Mouse (Mus musculus) lung, postnatal 4 days (tissue): Measurements from ENCODE around the gene Wnt3a.
A peak's percentile ranks its signal among the peaks of the same experiment; 100 is the strongest.
"Not testable (repeated sequence)": the region's sequence is repeated elsewhere in the genome, so short reads cannot be mapped to it uniquely, and the experiment has no call there.

Experiments used
- DNase-seq, 2 experiments: peaks; one replicate each; pipeline ENCODE4 v3.0.0; 2021

Wnt3a gene

DNA sequence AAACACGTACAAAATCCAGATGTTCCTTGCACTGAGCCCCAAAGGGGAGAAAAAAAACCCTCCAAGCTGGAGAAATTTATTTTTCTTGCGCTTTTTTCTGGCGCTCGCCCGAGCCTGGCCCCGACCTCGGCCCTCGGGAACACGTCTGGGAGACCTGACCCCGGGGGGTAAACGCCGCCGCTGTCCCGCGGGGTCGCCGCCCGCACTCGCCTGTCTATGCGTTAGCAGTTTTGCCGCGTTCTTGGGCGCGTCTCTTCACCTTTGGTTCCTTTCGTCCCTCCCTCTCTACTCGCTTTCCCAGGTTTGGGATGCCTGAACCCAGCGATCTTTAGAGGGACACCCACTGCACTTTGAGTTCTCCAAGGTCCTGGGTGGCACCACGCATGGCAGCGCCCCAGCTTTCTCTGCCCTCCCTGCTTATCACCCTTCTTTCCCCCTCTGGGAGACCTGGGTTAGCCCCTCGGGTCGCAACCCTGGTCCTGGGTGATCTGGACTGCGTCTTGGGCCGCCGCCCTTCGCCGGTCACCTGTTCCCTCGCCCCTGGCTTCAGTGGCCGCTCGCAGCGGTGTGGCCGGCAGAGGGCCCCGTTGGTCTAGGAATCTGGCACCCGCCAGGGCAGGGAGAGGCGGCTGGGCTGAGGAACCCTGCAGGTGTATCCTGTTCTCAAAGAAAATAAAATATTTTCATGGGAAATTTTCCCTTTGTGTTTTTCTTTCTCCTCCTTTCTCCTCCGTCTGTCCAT is 17.0 kb upstream of the Wnt3a start:
- peak; percentile 85 to 89 for DNase-seq

DNA sequence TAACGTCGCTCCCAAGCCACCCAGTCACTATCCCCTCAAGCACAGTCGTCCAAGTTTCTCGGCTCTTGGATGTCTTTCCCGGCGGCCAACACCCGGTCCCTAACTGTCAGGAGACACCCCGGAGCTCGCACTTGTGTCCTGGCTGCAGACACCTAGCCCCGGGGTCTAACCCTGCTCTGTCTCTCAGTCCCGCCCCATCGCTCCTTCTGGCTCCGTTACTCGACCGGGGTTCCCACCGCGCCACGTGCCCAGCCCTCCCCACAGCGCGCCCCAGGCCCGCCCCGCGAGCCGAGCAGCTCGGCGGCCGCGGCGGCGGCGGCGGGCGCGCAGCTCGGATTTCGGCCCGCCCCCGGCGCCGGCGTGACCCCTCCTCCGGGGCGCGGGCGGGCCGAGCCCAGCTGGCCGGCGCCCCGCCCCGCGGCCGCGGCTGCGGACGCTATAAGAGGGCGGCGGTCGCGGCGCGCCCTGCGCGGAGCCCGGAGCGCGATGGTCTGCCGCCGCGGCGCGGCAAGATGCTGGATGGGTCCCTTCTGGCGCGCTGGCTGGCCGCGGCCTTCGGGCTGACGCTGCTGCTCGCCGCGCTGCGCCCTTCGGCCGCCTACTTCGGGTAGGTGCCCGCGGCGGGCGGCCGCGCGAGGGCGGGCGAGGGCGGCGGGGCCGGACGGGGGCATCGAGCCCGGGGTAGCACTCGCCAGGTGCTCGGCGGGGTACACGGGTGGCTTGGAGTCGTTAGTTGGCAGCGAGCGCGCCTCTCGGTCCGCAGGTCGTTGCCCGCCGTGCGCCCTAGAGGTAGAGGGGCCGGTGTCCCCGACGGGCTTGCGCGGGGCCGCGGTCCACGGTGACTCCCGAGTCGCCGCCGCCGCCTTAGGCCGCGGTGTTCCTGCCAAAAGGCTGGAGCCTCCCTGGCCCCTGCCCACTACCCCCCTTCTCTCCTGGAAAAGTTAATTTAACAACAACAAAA is 16.2 kb upstream of the Wnt3a start, which contains the start of gene Wnt9a:
Gene Wnt9a, plus strand, starts transcription at position 468 of the 961 bp plus-strand sequence.
- DNase-seq: peak; percentile 71 to 88

DNA sequence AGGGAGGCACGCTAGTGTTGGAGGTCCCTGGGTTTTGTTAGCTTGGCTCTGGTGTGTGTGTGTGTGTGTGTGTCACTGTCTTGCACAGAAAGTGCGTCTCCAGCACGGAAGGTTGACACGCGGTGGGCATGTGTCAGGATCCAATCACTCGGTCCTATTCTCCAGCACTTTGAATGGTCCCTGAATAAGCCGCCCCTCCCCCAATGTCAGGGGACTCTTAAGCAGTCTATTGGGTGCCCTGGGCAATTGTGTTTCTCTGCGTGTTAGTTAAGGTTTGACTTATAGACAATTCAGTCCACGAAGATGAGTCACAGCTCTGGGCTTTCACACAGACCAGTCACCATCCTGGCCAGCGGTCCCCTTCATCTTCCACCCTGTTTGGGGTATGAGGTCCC is 15.3 kb upstream of the Wnt3a start:
- DNase-seq: no peak

DNA sequence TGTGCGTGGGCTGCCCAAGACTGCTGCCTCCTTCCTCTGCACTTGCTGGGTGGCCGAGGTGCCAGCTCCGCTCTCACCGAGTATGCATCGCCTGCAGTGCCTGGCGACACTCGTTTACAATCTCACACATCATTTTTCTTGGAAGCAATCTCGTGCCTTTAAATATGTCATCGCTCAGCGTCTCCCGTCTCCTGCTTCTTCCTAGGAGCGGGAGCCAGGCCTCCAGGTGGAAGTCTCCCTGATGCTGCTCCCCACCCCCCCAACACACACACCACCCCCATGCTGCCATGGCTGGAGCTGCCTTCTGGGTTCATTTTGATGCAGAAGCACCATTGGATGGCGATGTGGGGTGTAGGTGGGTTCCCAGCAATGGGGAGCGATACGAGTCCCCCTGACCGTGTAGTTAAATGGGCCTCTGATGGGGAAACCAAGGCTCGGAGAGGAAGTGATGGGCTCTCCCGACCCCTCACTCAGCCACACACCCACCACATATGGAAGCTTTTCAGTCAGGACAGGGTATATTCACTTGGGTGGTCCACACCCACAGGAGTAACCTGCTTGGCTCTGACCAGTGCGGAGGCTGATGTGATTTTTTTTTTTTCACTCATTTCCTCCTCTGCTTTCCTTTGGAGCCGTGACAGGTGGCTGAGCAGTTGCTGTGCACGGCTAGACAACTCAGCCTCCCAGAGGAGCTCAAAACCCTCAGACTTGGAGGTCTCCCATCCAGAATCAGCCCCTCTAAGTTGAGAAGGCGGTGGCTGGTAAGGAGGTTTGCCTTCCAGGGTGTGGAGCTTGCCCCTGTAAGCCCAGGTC is 14.7 kb upstream of the Wnt3a start:
- no peak for DNase-seq

DNA sequence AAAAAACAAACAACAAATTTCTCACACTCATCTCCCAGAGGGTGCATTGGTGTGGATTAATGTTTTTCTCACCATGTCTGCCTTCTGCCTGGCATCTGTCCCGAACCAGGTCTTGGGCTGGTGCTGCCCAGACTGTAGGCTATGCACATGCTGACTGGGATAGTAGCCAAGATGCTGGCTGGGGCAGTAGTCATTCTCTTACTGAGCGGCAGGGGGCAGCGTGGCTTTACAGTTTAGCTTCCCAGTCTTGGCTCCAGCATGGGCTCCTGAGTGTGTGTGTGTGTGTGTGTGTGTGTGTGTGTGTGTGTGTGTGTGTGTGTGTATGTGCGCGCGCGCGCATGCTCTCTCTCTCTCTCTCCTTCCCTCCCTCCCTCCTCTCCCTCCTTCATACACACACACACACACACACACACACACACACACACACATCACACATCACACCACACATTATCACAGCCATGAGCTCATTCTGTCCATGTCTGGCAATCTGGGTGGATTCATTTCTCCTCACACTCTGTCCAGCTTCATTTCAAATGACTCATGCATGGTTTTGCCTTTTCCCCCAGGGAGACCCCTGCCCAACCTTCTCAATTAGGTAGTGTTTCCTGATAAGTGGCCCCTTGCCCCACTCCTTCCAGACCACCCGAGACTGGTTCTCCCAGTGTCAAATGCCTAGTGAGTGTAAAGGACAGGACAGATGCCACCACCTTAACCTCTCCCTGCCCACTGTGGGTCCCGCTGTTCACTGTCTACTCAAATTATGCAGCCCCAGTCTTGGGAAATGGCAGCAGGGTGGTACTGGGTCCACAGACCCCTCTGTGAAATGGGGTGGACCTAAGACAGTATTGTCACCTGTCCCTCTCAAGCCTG is 12.4 kb upstream of the Wnt3a start:
- DNase-seq: peak; percentile 89

DNA sequence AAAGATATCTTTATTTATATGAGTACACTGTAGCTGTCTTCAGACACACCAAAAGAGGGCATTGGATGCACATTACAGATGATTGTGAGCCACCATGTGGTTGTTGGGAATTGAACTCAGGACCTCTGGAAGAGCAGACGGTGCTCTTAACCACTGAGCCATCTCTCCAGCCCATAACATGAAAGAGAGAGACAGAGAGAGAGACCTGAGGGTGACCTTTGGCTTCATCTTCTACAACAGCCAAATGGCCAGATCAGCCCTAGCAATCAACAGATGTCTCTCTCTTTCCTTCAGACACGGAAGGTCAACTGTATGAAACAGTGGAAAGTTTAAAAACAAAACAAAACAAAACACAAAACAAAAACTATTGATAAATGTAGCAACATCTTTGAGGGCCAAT is 10.5 kb upstream of the Wnt3a start:
- DNase-seq: not testable (repeated sequence)

DNA sequence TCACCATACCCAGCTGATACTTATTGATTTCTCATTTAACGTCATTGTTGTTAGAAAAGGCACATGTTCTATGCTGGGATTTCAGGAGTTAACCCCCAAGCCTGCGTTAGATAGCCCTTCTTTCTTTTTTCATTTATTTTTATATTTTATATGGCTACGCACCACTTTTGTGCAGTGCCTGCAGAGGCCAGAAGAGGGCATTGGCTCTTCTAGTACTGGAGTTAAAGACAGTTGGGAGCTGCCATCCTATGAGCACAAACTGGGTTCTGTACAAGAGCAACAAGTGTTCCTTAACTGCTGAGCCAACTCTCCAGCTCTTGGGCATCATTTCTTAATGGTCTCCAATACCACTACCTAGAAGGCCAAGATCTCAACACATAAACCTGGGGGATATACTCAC is 9.6 kb upstream of the Wnt3a start:
- peak in 1 of 2 experiments; percentile 47 for DNase-seq

DNA sequence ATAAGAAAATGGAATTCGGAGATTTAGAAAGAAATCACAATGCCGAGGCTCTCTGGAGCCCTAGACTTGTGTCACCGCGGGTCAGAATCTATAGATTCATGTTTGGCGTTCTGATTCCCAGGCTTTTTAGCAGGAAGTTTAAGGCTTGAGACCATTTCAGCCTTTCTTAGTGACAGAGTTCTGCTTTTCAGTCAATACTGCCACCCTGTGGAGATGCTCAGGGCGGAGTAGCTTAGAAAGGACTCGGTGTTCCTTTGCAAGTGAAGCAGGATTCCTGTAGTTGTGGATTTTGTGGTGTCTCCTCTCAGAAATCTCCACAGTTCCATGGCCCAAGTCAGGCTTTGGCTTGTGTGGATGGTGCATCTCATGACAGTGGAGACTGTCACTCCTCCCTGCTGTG is 7.4 kb upstream of the Wnt3a start:
- peak; percentile 48 to 72 for DNase-seq

DNA sequence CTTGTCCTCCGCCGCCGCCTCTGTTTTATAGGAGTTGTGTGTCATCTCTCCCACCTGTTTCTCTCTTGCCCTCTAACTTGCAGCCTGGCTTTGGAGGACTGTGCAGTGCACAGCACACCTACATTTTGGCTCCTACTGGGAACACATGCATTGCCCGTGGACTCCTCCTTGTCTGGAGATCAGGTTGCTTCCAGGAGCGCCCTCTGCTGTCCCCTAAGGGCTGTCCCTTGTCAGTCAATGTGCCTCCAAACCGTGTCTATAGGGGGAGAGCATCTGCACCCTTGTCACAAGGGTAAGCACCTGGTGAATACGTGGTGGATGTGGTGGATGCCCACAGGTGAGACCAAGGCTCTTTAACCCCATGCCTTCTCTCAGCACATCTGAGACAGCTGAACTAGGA is 3.1 kb upstream of the Wnt3a start:
- peak; percentile 63 to 76 for DNase-seq

DNA sequence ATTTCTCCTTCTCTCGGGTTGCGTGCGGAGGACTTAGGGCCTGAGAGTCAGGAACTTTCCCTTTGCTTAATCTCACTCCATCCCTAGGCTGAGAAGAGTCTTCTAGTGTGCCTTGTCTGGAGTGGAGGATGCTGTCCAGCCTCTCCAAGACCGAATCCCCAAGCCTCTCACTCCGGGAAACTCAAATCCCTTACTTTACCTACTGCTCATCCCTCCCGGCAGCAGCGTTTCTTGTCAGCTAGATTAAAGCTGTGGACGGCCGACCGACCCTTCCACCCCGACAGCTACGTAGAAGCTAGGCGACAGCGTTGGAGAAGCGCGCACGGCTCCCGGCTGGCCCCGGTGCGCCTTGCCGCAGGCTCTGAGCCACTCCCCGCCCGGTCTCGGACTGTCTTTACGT is 846 bp downstream of the Wnt3a start:
- no peak for DNase-seq

DNA sequence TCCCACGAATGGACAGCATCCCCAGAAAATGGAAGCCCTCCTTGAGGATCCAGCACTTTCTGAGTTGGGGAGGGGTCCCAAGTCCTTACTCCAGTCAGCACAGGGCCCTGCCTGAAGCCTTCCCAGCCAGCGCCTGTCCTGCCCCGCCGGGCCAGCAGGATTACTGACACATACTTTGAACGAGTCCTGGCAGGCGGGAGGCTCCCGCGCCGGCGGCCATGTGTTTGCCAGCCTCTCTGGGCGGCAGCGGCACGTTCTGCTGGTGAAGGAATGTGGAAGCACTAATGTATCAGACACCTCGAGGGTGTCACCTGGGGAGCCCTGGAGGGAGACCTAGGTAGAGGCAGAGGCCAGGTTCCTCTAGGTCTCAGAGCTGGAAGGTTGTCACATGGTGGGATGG is 6.4 kb downstream of the Wnt3a start:
- DNase-seq: no peak

DNA sequence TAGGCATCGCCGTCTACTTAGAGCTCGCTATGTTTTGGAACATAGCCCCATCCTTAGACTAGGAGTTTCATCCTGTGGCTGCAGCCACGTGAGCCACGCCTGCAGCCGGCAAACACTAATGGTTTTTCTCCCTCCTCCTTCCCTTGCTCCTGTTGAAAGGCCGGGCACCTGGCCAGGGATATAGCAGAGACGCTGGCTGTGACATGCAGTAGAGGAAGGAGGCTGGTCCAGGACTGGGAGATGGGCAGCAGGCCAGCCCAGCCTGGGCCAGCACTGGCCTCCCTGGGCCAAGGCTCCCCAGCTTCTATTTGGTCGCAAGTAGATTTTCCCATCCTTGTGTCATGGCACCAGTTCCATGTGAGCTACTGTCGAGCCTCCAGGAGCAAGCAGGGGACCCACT is 7.6 kb downstream of the Wnt3a start:
- peak; percentile 58 to 81 for DNase-seq

DNA sequence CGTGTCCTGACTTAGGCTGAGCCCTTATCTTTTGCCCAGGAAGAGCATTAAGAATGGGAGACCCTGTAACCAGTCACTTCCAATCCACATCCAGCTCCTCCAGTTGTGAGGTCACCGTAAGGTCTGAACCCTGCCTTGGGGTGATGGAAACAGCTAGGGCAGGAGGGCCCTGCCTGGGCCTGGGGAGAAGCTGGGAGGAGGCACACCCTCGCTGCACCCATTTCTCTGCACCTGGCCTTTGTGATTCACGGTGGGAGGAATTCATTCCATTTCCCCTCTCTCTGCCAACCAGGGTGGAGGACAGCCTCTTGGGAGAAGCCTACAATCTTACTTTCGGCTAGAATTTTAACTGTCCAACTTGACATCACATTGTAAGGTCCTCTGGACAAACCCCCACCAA is 8.4 kb downstream of the Wnt3a start:
- DNase-seq: no peak

DNA sequence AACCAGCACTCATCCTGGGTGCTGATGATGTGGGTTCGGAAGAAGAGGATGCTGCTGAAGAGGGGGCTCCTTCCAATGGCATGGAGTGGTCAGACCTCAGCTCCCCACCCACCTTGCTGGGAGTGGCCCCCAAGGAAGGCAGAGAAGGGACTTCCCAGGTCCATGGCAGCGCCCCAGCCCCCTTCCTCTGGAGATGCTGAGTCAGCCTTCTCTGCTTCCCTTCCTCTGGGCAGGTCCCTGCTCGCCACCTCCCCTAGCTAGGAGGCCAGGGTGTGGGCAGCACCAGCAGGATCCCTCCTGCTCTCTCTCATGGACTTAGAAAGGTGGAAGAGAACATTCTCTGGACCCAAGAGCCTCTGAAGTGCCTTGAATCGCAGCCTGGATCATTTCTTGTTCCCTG is 12.5 kb downstream of the Wnt3a start:
- no peak for DNase-seq

DNA sequence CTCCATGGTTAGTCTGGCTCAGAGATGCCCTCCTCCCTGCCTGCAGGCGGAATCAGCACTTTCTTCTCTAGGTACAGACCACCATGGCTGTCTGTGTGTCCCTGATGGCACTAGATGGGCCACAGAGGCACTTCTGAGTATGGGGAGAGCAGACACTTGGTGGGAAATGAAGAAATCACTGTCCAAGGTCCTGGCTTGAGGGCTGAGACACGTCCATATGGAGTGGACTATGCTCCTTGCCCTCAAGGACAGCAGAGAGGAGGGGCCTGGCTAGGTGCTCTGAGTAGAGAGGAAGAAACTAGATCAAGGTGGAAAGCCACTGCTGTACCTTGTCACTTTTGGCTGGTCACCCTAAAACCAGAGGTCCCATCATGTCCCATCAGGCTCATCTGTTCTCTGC is 13.7 kb downstream of the Wnt3a start:
- no peak for DNase-seq

DNA sequence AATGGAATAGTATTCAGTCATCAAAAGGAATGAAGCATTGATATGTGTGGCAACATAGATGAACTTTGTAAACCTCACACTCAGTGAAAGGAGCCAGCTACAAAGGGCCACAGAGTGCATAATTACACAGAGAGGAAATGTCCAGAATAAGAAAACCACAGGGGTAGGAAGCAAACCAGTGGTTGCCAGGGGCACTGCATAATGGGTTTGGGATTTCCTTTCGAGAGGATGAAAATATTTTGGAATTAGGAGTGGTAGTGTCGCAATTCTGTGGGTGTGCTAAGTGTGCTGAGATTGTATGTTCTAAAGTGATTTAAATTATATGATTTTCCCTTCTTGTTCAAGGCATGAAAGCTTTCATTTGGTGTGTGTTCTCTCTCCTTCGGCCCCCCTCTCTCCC is 16.4 kb downstream of the Wnt3a start:
- DNase-seq: no peak

DNA sequence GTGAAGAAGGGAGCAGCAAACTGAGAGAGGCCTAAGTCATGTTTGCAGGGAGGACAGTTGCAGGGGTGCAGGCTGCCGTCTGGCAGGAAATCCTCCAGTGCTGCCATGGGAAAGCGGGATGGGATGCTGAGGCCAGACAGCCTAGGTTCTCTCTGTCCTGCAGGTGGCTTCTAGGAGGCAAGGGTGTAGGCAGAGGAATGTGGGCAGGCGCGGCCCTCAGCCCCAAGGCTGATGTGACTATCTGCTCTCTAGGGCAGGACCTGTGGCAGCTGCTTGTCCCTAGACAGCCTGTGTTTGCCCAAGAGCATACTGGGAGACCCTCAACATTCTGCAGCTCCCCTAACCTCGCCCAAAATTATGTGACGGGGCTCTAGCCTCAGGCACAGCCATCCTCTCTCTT is 23.8 kb downstream of the Wnt3a start:
- no peak for DNase-seq

DNA sequence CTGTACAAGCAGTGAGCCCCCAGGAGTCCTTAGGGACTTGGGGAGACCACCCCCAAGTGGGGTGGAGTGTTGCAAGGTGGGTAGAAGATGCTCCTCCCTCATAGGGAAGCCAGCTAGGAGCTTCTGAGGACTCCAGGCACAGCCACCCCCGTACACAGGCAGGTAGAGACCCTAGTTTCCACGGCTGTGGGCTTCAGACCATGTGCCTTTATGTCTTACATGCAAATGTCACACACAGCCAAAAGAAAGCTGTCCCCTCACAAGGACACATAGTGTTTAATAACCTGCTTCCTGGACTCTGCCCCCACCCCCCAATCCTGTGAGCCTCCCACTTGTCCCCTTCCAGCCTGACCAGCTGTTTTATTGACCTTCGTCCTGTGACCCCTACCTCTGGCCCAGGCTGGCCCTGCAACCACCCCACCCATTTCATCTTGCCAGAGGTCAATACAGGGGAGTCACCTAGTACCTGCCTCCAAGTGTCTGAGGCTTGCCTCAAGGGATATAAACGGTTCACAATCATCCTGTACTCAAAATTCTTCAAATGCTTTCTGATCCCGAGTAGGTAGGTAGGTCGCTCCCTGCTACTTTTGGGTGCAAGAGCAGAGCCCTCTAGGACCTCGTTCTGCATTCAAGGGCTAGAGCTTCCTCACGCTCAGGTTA is 25.3 kb downstream of the Wnt3a start:
- no peak for DNase-seq

DNA sequence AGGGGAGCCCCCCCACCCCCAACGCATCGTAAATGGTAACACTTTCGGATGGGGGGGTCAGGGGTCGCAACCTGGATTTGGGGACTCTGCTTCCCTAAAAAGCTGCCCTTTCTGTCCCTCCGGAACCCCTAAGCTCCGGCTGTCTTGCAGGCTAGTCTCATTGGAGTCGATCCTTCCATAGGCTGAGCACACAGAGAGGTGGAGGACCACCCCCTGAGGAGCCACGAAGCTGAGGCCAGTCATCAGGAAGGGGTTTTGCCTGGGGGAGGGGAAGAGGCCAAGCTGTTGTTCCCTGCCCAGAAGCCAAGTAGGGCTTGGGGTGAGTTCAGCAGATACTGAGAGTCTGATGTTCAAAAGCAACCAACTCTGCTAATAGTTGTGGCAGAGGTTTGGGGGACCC is 26.0 kb downstream of the Wnt3a start:
- no peak for DNase-seq

DNA sequence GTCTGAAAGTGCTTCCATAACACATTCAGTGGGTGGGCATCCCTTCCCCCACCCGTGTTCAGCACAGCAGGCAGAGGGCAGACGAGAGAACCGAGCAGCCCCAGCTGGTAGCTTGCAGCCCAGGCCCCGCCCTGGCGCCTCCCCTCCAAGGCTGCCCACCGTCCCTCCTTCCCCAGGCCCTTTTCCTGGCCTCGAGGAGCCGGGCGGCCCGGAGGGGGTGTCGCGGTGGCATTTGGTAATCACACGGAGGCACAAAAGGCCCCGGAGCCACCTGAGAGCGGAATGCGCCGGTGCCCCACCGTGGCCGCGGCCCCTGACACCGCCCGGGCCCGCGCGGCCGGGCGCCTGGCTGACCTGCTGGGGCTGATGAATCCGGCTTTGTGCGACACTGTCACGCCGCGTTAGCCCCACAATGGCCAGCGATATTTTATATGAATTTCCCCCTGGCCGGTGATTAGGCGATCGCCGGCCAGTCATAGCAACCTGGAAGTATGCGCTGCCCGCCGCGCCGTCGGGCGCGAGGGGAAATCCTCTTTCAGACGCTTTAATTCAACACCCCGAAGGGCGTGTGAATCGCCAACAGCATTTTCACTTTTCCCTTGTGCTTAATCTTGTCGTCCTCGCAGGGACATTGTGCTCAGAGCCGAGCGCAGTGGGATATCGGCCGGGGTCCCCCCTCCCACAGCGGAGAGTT is 26.5 kb downstream of the Wnt3a start:
- peak; percentile 74 to 87 for DNase-seq

DNA sequence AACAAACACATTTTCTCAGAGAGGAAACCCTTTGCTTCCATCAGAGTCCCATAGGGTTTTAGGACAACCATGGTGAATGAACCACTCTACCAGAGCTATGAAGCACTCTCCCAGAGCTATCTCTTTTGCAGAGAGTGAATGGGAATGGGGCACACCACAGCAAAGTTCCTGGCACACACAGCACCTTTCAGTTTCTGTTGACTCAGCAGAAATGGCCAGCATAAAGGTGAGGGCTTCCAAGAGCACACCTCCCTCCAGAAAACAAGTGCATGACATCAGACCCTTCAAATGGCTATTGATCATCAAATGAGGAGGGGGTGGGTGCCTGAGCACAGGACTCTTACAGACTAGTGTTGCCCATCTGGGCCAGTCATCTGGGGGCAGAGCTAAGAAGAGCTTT is 28.2 kb downstream of the Wnt3a start:
- DNase-seq: no peak
